Mouse (Mus musculus) heart, embryonic 16.5 days (tissue): ENCODE data around the gene Plod1. TPM values are rescaled to one million over a fixed set of nuclear protein-coding genes. Genes with fewer than 3 reads are reported as not detected.

Experiments
- ATAC-seq: fragments of 200-750 bp; cut with Nextera tagmentation; replicated peaks from 2 replicates; pipeline ENCODE4 v1.8.0; 2017; ENCODE audit warnings: moderate number of reproducible peaks; ENCODE audit not compliant: insufficient read depth, low FRiP score; ENCODE audit errors: extremely low read depth
- H3K27ac ChIP-seq: fragments of 300-500 bp; sonication (generic); 2 replicates; pipeline ENCODE4 v1.5.1; 2014; ENCODE audit warnings: mild to moderate bottlenecking, low read length, control low read depth, moderate library complexity
- H3K27me3 ChIP-seq: fragments of 300-500 bp; sonication (generic); 2 replicates; pipeline ENCODE4 v1.6.1; 2014; ENCODE audit warnings: low read length, mixed read lengths; ENCODE audit not compliant: control insufficient read depth, insufficient read depth
- H3K36me3 ChIP-seq: fragments of 300-500 bp; sonication (generic); 2 replicates; pipeline ENCODE4 v1.6.1; 2014; ENCODE audit not compliant: control insufficient read depth, insufficient read depth
- H3K4me1 ChIP-seq: fragments of 300-500 bp; sonication (generic); 2 replicates; pipeline ENCODE4 v1.6.1; 2014; ENCODE audit warnings: low read length, mixed read lengths; ENCODE audit not compliant: control insufficient read depth, insufficient read depth
- H3K4me2 ChIP-seq: fragments of 300-500 bp; sonication (generic); 2 replicates; pipeline ENCODE4 v1.6.1; 2014; ENCODE audit warnings: low read depth, mild to moderate bottlenecking, control low read depth, low read length
- H3K4me3 ChIP-seq: fragments of 300-500 bp; sonication (generic); 2 replicates; pipeline ENCODE4 v1.5.1; 2014; ENCODE audit warnings: mild to moderate bottlenecking, control low read depth, low read length
- H3K9ac ChIP-seq: fragments of 300-500 bp; sonication (generic); 2 replicates; pipeline ENCODE4 v1.6.1; 2014; ENCODE audit warnings: low read length, control low read depth
- H3K9me3 ChIP-seq: fragments of 300-500 bp; sonication (generic); replicated peaks from 2 replicates; pipeline ENCODE4 v1.6.1; 2016; ENCODE audit warnings: low read length; ENCODE audit not compliant: control insufficient read depth
- WGBS: fragments of 180-500 bp; shearing (Covaris S2); extraction: QIAGEN DNeasy Blood & Tissue Kit; methylation state at CpG from one replicate; pipeline ENCODE4 v1.1.7; 2014; 5-methylcytosine and 5-hydroxymethylcytosine counted together
- polyA plus RNA-seq: library from polyadenylated mRNA; unstranded; fragments of >200 nt; fragmentation: Nextera tagmentation; extraction: Ambion mirVana; gene quantifications from 2 replicates; pipeline ENCODE4 v1.2.1, GENCODE M21; 2015

The Plod1 gene
- polyA plus RNA-seq = 58.5 and 62.7 TPM in 2 replicates

- WGBS = under 1% methylated on average over 51 of the region's 51 CpGs
- Histone ChIP-seq H3K27ac (peak within 1 kb of the TSS; percentile 85), H3K4me2 (peak within 1 kb of the TSS; percentile 86), H3K4me1 (peaks cover 52% of the 10 kb centered on the region), H3K36me3 (peaks cover 4% of the 10 kb centered on the region; the same call in 1 of the 2 replicates), H3K4me3 (peak within 1 kb of the TSS; percentile 85), H3K9ac (peak within 1 kb of the TSS; percentile 88), H3K27me3 (no peaks in the 10 kb centered on the region), H3K9me3 (no peaks in the 10 kb centered on the region)
- ATAC-seq = peak; percentile 76
Observed at GRCm38 (mm10) chr4:147936331-147936954, at the start of gene Plod1. Gene Plod1 (minus strand): TSS chr4:147936767.

GRCm38 (mm10) chr4:147985205-147986132, 48.9 kb upstream of the Plod1 start, which contains the start of gene Nppb:
Gene Nppb (plus strand): TSS chr4:147985788.
- H3K27me3 ChIP-seq = no peaks in the 10 kb centered on the region
- no peaks in the 10 kb centered on the region for H3K9me3 ChIP-seq
- peaks cover 6% of the 10 kb centered on the region for H3K4me1 ChIP-seq
- no peaks in the 10 kb centered on the region for H3K36me3 ChIP-seq
- 11% methylated on average over 20 of the region's 20 CpGs for WGBS
- ATAC-seq = peak; percentile 92
- H3K4me2 ChIP-seq = peak within 1 kb of the TSS; percentile 58
- peak within 1 kb of the TSS; percentile 91 for H3K27ac ChIP-seq
- peak within 1 kb of the TSS; percentile 72 for H3K9ac ChIP-seq
- peak within 1 kb of the TSS; percentile 55 for H3K4me3 ChIP-seq

GRCm38 (mm10) chr4:147979441-147979860, 42.9 kb upstream of the Plod1 start:
- ATAC-seq = peak; percentile 93
- 44% methylated on average over 7 of the region's 7 CpGs for WGBS

GRCm38 (mm10) chr4:147978391-147978790, 41.8 kb upstream of the Plod1 start:
- WGBS = 89% methylated on average over 6 of the region's 6 CpGs
- no peak overlapping the region for H3K27ac ChIP-seq
- peaks cover 7% of the 10 kb centered on the region for H3K4me1 ChIP-seq
- H3K9ac ChIP-seq = no peak overlapping the region
- no peaks in the 10 kb centered on the region for H3K36me3 ChIP-seq
- H3K4me2 ChIP-seq = no peak overlapping the region
- H3K4me3 ChIP-seq = no peak overlapping the region
- no peak for ATAC-seq
- H3K9me3 ChIP-seq = peaks cover 8% of the 10 kb centered on the region
- H3K27me3 ChIP-seq = no peaks in the 10 kb centered on the region

More at GRCm38 (mm10) chr4:147979441-147979860, 42.9 kb upstream of the Plod1 start:
- H3K27me3 ChIP-seq = no peaks in the 10 kb centered on the region
- peak overlapping the region; percentile 86 for H3K27ac ChIP-seq
- H3K9me3 ChIP-seq = peaks cover 7% of the 10 kb centered on the region
- no peak overlapping the region for H3K9ac ChIP-seq
- peaks cover 7% of the 10 kb centered on the region for H3K4me1 ChIP-seq
- no peak overlapping the region for H3K4me2 ChIP-seq
- no peak overlapping the region for H3K4me3 ChIP-seq
- H3K36me3 ChIP-seq = no peaks in the 10 kb centered on the region

- no peaks in the 10 kb centered on the region for H3K36me3 ChIP-seq
- ATAC-seq = no peak
- H3K4me2 ChIP-seq = no peak overlapping the region
- no peak overlapping the region for H3K4me3 ChIP-seq
- no peaks in the 10 kb centered on the region for H3K27me3 ChIP-seq
- H3K9me3 ChIP-seq = peaks cover 8% of the 10 kb centered on the region
- no peak overlapping the region for H3K27ac ChIP-seq
- peaks cover 7% of the 10 kb centered on the region for H3K4me1 ChIP-seq
- H3K9ac ChIP-seq = no peak overlapping the region
- 73% methylated on average over 4 of the region's 4 CpGs for WGBS
Observed at GRCm38 (mm10) chr4:147977726-147978125, 41.2 kb upstream of the Plod1 start.

- no peak overlapping the region for H3K4me2 ChIP-seq
- WGBS = 47% methylated on average over 3 of the region's 3 CpGs
- no peak overlapping the region for H3K9ac ChIP-seq
- H3K36me3 ChIP-seq = no peaks in the 10 kb centered on the region
- no peak overlapping the region for H3K4me3 ChIP-seq
- no peaks in the 10 kb centered on the region for H3K27me3 ChIP-seq
- H3K4me1 ChIP-seq = peaks cover 7% of the 10 kb centered on the region
- H3K27ac ChIP-seq = no peak overlapping the region
- H3K9me3 ChIP-seq = peaks cover 8% of the 10 kb centered on the region
- no peak for ATAC-seq
Observed at GRCm38 (mm10) chr4:147976237-147976636, 39.7 kb upstream of the Plod1 start.

- Histone ChIP-seq H3K4me3 (peak overlapping the region; percentile 28), H3K27me3 (no peaks in the 10 kb centered on the region), H3K27ac (peak overlapping the region; percentile 98), H3K36me3 (no peaks in the 10 kb centered on the region), H3K4me2 (peak overlapping the region; percentile 50), H3K9me3 (no peaks in the 10 kb centered on the region; the same call in 1 of the 2 replicates), H3K9ac (peak overlapping the region; percentile 63), H3K4me1 (peaks cover 16% of the 10 kb centered on the region)
- WGBS = 17% methylated on average over 9 of the region's 9 CpGs
- peak; percentile 88 for ATAC-seq
Observed at GRCm38 (mm10) chr4:147969337-147969736, 32.8 kb upstream of the Plod1 start.

- Histone ChIP-seq H3K4me2 (peak overlapping the region; percentile 50), H3K27me3 (no peaks in the 10 kb centered on the region), H3K9ac (peak overlapping the region; percentile 58), H3K9me3 (no peaks in the 10 kb centered on the region), H3K27ac (peak overlapping the region; percentile 98), H3K4me1 (peaks cover 21% of the 10 kb centered on the region), H3K36me3 (no peaks in the 10 kb centered on the region), H3K4me3 (peak overlapping the region; percentile 28)
- peak; percentile 12; the same call in 1 of the 2 replicates for ATAC-seq
- WGBS = 33% methylated on average over 2 of the region's 2 CpGs
Observed at GRCm38 (mm10) chr4:147968816-147969215, 32.2 kb upstream of the Plod1 start.
